Mouse (Mus musculus): Measurements from ENCODE around the gene Atp9a. TPM values are rescaled to one million over a fixed set of nuclear protein-coding genes. Genes with fewer than 3 reads are reported as not detected.

Gene Atp9a
- polyA plus RNA-seq, 1 experiment from 2014 or later, result 76.8 TPM

DNA sequence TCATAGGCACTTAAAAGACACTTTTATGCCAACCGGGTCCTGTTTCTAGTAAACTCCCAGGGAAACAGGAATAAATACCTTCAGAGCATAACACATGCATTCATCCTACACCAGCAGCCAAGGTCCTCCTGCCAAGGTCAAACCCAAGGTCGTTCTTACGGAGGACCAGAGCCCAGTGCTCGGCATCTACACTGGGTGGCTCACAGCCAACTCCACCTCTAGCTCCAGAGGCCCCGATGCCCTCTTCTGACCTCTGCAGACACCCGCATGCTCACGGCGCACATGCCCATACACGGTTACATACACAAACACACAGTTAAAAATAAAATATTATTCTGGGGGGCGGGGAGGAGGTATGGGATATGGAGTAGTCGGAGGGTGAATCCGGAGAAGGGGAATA is 155.7 kb downstream of the Atp9a start:
- no peak overlapping the region for H3K4me3 ChIP-seq (ENCODE audit: low read depth, low read length)
- ATAC-seq (ENCODE audit: low read depth), result no peak
- H3K27me3 ChIP-seq (ENCODE audit: control insufficient read depth, insufficient read depth, low read length), result peaks cover 19% of the 10 kb centered on the region
- 86% methylated on average over 12 of the region's 12 CpGs for WGBS
- H3K9ac ChIP-seq (replicated peaks; ENCODE audit: low read depth, low read length), result no peak overlapping the region
- no peak overlapping the region for H3K4me2 ChIP-seq (ENCODE audit: low read depth, low read length)
- H3K27ac ChIP-seq (ENCODE audit: low read depth, low read length), result no peak overlapping the region
- H3K4me1 ChIP-seq (ENCODE audit: control insufficient read depth, insufficient read depth, low read length), result peaks cover 21% of the 10 kb centered on the region
- no peaks in the 10 kb centered on the region for H3K36me3 ChIP-seq (ENCODE audit: control insufficient read depth, insufficient read depth, low read length)
- H3K9me3 ChIP-seq (ENCODE audit: control insufficient read depth, low read length), result no peaks in the 10 kb centered on the region

DNA sequence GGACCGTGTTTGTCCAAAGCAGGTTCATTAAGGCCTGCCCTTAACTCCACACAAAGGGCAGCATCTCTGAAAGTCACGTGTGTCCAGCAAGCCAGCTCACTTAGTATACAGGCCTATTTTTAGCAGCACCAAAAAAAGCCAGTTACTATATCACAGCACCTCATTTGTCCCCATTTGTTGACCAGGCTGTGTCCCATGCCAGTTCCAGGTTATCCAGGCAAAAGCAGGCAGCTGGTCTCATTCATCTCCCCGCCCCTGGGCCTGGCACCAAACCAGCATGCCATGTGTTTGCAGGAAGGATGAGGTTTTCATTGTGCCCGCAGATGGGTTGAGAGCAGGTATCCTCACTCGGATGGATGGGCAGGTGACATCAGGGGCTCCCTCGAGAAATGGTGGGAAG is 157.4 kb downstream of the Atp9a start:
- H3K36me3 ChIP-seq (ENCODE audit: control insufficient read depth, insufficient read depth, low read length), result no peaks in the 10 kb centered on the region
- no peak overlapping the region for H3K9ac ChIP-seq (replicated peaks; ENCODE audit: low read depth, low read length)
- ATAC-seq (ENCODE audit: low read depth), result no peak
- no peak overlapping the region for H3K4me2 ChIP-seq (ENCODE audit: low read depth, low read length)
- WGBS, result 76% methylated on average over 6 of the region's 6 CpGs
- H3K27me3 ChIP-seq (ENCODE audit: control insufficient read depth, insufficient read depth, low read length), result peaks cover 8% of the 10 kb centered on the region
- no peak overlapping the region for H3K27ac ChIP-seq (ENCODE audit: low read depth, low read length)
- H3K4me1 ChIP-seq (ENCODE audit: control insufficient read depth, insufficient read depth, low read length), result peaks cover 13% of the 10 kb centered on the region
- no peak overlapping the region for H3K4me3 ChIP-seq (ENCODE audit: low read depth, low read length)
- H3K9me3 ChIP-seq (ENCODE audit: control insufficient read depth, low read length), result no peaks in the 10 kb centered on the region

Small RNAs within 50 kb of the gene (microRNA-seq; reads per million reads assigned to microRNA genes)
- 1.1 reads per million for gene Mir7004

Other genes with a start within 250 kb of the Atp9a start
- gene Nfatc2, start 140.8 kb downstream of the Atp9a start, polyA plus RNA-seq (2014; fragmentation: Nextera tagmentation; extraction: Ambion mirVana), result 2.6 and 4.0 TPM in 2 replicates
- gene Sall4, start 25.5 kb upstream of the Atp9a start, polyA plus RNA-seq (2014; fragmentation: Nextera tagmentation; extraction: Ambion mirVana), result 0.82 and 1.1 TPM in 2 replicates
- 24.5 and 25.5 TPM in 2 replicates for gene Zfp64, start 213.2 kb upstream of the Atp9a start, polyA plus RNA-seq (2014; fragmentation: Nextera tagmentation; extraction: Ambion mirVana)

Measured in neural tube, embryonic 14.5 days (tissue).